Mouse (Mus musculus): ENCODE data around the gene Laptm4a. TPM values are rescaled to one million over a fixed set of nuclear protein-coding genes. Genes with fewer than 3 reads are reported as not detected.

The Laptm4a gene
- total RNA-seq (2021): 100 to 1,000 TPM; 195 to 263 TPM
- long read RNA-seq, experiment 1, transcript Laptm4a-201 (7 exons, 1,773 nt): major isoform, 71 of 137 reads
- long read RNA-seq, experiment 1, partial matches to known transcripts: 2 of 137 reads
- long read RNA-seq, experiment 1, other reads (novel, unspliced or antisense): 64 of 137 reads
- long read RNA-seq, experiment 2, transcript Laptm4a-201 (7 exons, 1,773 nt): major isoform, 71 of 154 reads
- long read RNA-seq, experiment 2, partial matches to known transcripts: 3 of 154 reads
- long read RNA-seq, experiment 2, other reads (novel, unspliced or antisense): 80 of 154 reads

- peak within 1 kb of the TSS; percentile 86 for H3K4me3 ChIP-seq
- TF ChIP-seq CTCF (IDR thresholded peaks at IDR 0.05): no peak
- H3K27ac ChIP-seq: peak within 1 kb of the TSS; percentile 98
- intact Hi-C loops (cut with DNase I): loop anchor here (2.0 kb wide), 1 partner anchor 51 kb away; the partner anchor contains the start of gene Wdr35
- DNase-seq: peak; percentile 99
Measured at GRCm38 (mm10) chr12:8921394-8922368, at the start of gene Laptm4a. Gene Laptm4a, plus strand, starts transcription at chr12:8921664.

GRCm38 (mm10) chr12:8875583-8875982 lies 45.9 kb upstream of the Laptm4a start:
- TF ChIP-seq CTCF (IDR thresholded peaks at IDR 0.05): no peak
- intact Hi-C loops (cut with DNase I): no loop called here
- no peak overlapping the region for H3K4me3 ChIP-seq
- no peak for DNase-seq
- H3K27ac ChIP-seq: no peak overlapping the region

- intact Hi-C loops (cut with DNase I): no loop called here
- DNase-seq: no peak
- Histone ChIP-seq H3K4me3 (no peak overlapping the region), H3K27ac (peak overlapping the region; percentile 67)
- TF ChIP-seq CTCF (IDR thresholded peaks at IDR 0.05): no peak
Measured at GRCm38 (mm10) chr12:8876865-8877264, 44.6 kb upstream of the Laptm4a start.

GRCm38 (mm10) chr12:8877413-8877812 lies 44.1 kb upstream of the Laptm4a start:
- peak overlapping the region; percentile 67 for H3K27ac ChIP-seq
- intact Hi-C loops (cut with DNase I): no loop called here
- H3K4me3 ChIP-seq: no peak overlapping the region
- TF ChIP-seq CTCF (IDR thresholded peaks at IDR 0.05): no peak
- no peak for DNase-seq

GRCm38 (mm10) chr12:8878752-8879151 lies 42.7 kb upstream of the Laptm4a start:
- intact Hi-C loops (cut with DNase I): no loop called here
- Histone ChIP-seq H3K4me3 (no peak overlapping the region), H3K27ac (no peak overlapping the region)
- no peak for DNase-seq
- no peak for TF ChIP-seq CTCF (IDR thresholded peaks at IDR 0.05)

GRCm38 (mm10) chr12:8879389-8879788 lies 42.1 kb upstream of the Laptm4a start:
- TF ChIP-seq CTCF (IDR thresholded peaks at IDR 0.05): no peak
- intact Hi-C loops (cut with DNase I): no loop called here
- no peak overlapping the region for H3K27ac ChIP-seq
- H3K4me3 ChIP-seq: no peak overlapping the region
- DNase-seq: no peak

- Histone ChIP-seq H3K4me3 (no peak overlapping the region), H3K27ac (no peak overlapping the region)
- TF ChIP-seq CTCF (IDR thresholded peaks at IDR 0.05): peak; percentile 54
- intact Hi-C loops (cut with DNase I): loop anchor here (10.0 kb wide), 1 partner anchor 157 kb away; no protein-coding TSS in a partner anchor
- DNase-seq: no peak
Measured at GRCm38 (mm10) chr12:8881736-8882135, 39.7 kb upstream of the Laptm4a start.

- TF ChIP-seq CTCF (IDR thresholded peaks at IDR 0.05): no peak
- Histone ChIP-seq H3K4me3 (no peak overlapping the region), H3K27ac (no peak overlapping the region)
- no peak for DNase-seq
- intact Hi-C loops (cut with DNase I): loop anchor here (10.0 kb wide), 1 partner anchor 158 kb away; no protein-coding TSS in a partner anchor
Measured at GRCm38 (mm10) chr12:8882376-8882775, 39.1 kb upstream of the Laptm4a start.

GRCm38 (mm10) chr12:8884426-8885145 lies 36.9 kb upstream of the Laptm4a start:
- peak; percentile 43 for DNase-seq
- intact Hi-C loops (cut with DNase I): loop anchor here (5.0 to 10.0 kb wide), 2 partner anchors 112 to 160 kb away; partner anchors contain the start of gene Sdc1
- H3K27ac ChIP-seq: peak overlapping the region; percentile 64

GRCm38 (mm10) chr12:8885146-8885543 lies 36.3 kb upstream of the Laptm4a start:
- no peak for DNase-seq
- no peak for TF ChIP-seq CTCF (IDR thresholded peaks at IDR 0.05)
- H3K4me3 ChIP-seq: peak overlapping the region; percentile 34
- intact Hi-C loops (cut with DNase I): loop anchor here (5.0 to 10.0 kb wide), 2 partner anchors 113 to 160 kb away; partner anchors contain the start of gene Sdc1
- H3K27ac ChIP-seq: peak overlapping the region; percentile 64

More at GRCm38 (mm10) chr12:8884426-8885145, 36.9 kb upstream of the Laptm4a start:
- no peak for TF ChIP-seq CTCF (IDR thresholded peaks at IDR 0.05)
- H3K4me3 ChIP-seq: peak overlapping the region; percentile 34

GRCm38 (mm10) chr12:8885950-8886349 lies 35.5 kb upstream of the Laptm4a start:
- intact Hi-C loops (cut with DNase I): loop anchor here (5.0 to 10.0 kb wide), 2 partner anchors 114 to 161 kb away; partner anchors contain the start of gene Sdc1
- no peak for TF ChIP-seq CTCF (IDR thresholded peaks at IDR 0.05)

GRCm38 (mm10) chr12:8888445-8888844 lies 33.0 kb upstream of the Laptm4a start:
- Histone ChIP-seq H3K4me3 (no peak overlapping the region), H3K27ac (peak overlapping the region; percentile 20; the same call in 1 of the 2 replicates)
- no peak for DNase-seq
- intact Hi-C loops (cut with DNase I): loop anchor here (2.0 to 10.0 kb wide), 3 partner anchors 48 to 164 kb away; partner anchors contain the start of gene Sdc1
- no peak for TF ChIP-seq CTCF (IDR thresholded peaks at IDR 0.05)

More at GRCm38 (mm10) chr12:8885950-8886349, 35.5 kb upstream of the Laptm4a start:
- H3K4me3 ChIP-seq: no peak overlapping the region
- peak overlapping the region; percentile 64 for H3K27ac ChIP-seq
- DNase-seq: no peak
